Mouse (Mus musculus): ENCODE measurements around the gene Ap1s1.

GRCm38 (mm10) chr5:137062601-137063000 lies 16.7 kb upstream of the Ap1s1 start:
- TF ChIP-seq POLR2A (IDR thresholded peaks at IDR 0.05; ENCODE audit: borderline replicate concordance, insufficient read depth, low read length) (no peak), CTCF (IDR thresholded peaks at IDR 0.05; ENCODE audit: borderline replicate concordance, insufficient read depth, low read depth, low read length) (no peak)
